Mouse (Mus musculus) CH12.LX (cell line): ENCODE results near the gene Spag5.

Source experiments
- CTCF ChIP-seq, 2 experiments: IDR thresholded peaks in 1 of 2; conservative IDR thresholded peaks in 1 of 2; 2 replicates each; pipeline ENCODE4 v1.5.1; 2011 to 2012; ENCODE audit warnings: low read depth in 2 of 2, low read length in 2 of 2, improper control_type of control experiment in 1 of 2, inconsistent platforms in 1 of 2, mild to moderate bottlenecking in 1 of 2, moderate library complexity in 1 of 2
- EP300 ChIP-seq: IDR thresholded peaks from 2 replicates; pipeline ENCODE4 v1.6.1; 2011; ENCODE audit warnings: low read length, improper control_type of control experiment
- POLR2A ChIP-seq: IDR thresholded peaks from 2 replicates; pipeline ENCODE4 v1.6.1; 2011; ENCODE audit warnings: low read depth, mild to moderate bottlenecking, improper control_type of control experiment, low read length
- TBP ChIP-seq: conservative IDR thresholded peaks from 2 replicates; pipeline ENCODE4 v1.6.1; 2011; ENCODE audit warnings: low read depth, low read length, improper control_type of control experiment
- USF1 ChIP-seq: IDR thresholded peaks from 2 replicates; pipeline ENCODE4 v1.6.1; 2014; ENCODE audit warnings: low read depth, mild to moderate bottlenecking, inconsistent platforms, low read length, improper control_type of control experiment

- TF ChIP-seq EP300 = no peak
- TF ChIP-seq USF1 = no peak
- TF ChIP-seq TBP = no peak
- TF ChIP-seq POLR2A = no peak
- no peak for TF ChIP-seq CTCF (conservative IDR thresholded peaks at IDR 0.05 in 1 of 2, IDR thresholded peaks at IDR 0.05 in 1 of 2; ENCODE audit: low read depth in 2 of 2, low read length in 2 of 2)
Observed at GRCm38 (mm10) chr11:78324965-78325364, 23.6 kb downstream of the Spag5 start.
